Mouse (Mus musculus) olfactory bulb, adult 2 months (tissue): ENCODE measurements around the gene Exph5.

Experiments used
- CTCF ChIP-seq: fragments of 200-500 bp; IDR thresholded peaks from 2 replicates; pipeline ENCODE4 v1.5.1; 2012; ENCODE audit warnings: low read depth, mild to moderate bottlenecking, low read length, moderate library complexity; ENCODE audit not compliant: insufficient read depth
- POLR2A ChIP-seq: fragments of 200-500 bp; IDR thresholded peaks from 2 replicates; pipeline ENCODE4 v1.6.1; 2012; ENCODE audit warnings: mild to moderate bottlenecking, low read depth, low read length, moderate library complexity; ENCODE audit not compliant: insufficient read depth

DNA sequence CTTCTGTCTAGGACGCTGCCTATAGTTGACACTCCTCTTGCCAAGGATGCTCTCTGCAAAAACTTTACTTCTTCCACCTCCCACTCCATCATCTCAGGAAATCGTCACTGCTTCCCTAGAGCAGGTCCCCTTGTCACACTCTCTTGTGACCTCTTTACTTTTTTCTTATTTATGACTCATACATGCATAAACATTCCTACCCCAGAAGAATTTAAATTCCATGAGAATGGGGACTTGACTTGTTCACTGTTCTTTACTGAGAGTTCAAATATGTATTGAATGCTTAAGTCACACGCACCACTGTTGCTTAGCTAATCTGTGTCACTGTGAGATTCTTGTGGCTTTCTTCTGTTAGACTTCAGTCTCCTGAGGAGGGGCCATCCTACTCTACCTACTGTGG lies 33.7 kb downstream of the Exph5 start:
- TF ChIP-seq POLR2A (no peak), CTCF (no peak)
